Mouse (Mus musculus) lung, embryonic 14.5 days (tissue): ENCODE data around the gene Prkcz. TPM values are rescaled to one million over a fixed set of nuclear protein-coding genes. Genes with fewer than 3 reads are reported as not detected.

Experiments
- ATAC-seq: fragments of 200-750 bp; cut with Nextera tagmentation; 2 replicates; pipeline ENCODE4 v1.8.0; 2017; ENCODE audit warnings: mild to moderate bottlenecking, moderate TSS enrichment, moderate library complexity; ENCODE audit not compliant: insufficient read depth
- DNase-seq: peaks from one replicate; pipeline ENCODE4 v3.0.0-alpha.2; 2015
- H3K27ac ChIP-seq: fragments of 300-500 bp; sonication (generic); 2 replicates; pipeline ENCODE4 v1.5.1; 2014; ENCODE audit warnings: low read depth, mild to moderate bottlenecking, moderate library complexity
- H3K27me3 ChIP-seq: fragments of 300-500 bp; sonication (generic); 2 replicates; pipeline ENCODE4 v1.6.1; 2014; ENCODE audit warnings: low read length, control low read depth; ENCODE audit not compliant: insufficient read depth
- H3K36me3 ChIP-seq: fragments of 300-500 bp; sonication (generic); 2 replicates; pipeline ENCODE4 v1.6.1; 2014; ENCODE audit warnings: control low read depth; ENCODE audit not compliant: insufficient read depth
- H3K4me1 ChIP-seq: fragments of 300-500 bp; sonication (generic); 2 replicates; pipeline ENCODE4 v1.6.1; 2014; ENCODE audit warnings: antibody characterized with exemption, control low read depth; ENCODE audit not compliant: insufficient read depth
- H3K4me2 ChIP-seq: fragments of 300-500 bp; sonication (generic); 2 replicates; pipeline ENCODE4 v1.6.1; 2014; ENCODE audit warnings: mild to moderate bottlenecking
- H3K4me3 ChIP-seq: fragments of 300-500 bp; sonication (generic); 2 replicates; pipeline ENCODE4 v1.5.1; 2014; ENCODE audit warnings: low read depth, low read length
- H3K9ac ChIP-seq: fragments of 300-500 bp; sonication (generic); 2 replicates; pipeline ENCODE4 v1.6.1; 2014
- H3K9me3 ChIP-seq: fragments of 300-500 bp; sonication (generic); 2 replicates; pipeline ENCODE4 v1.6.1; 2016; ENCODE audit warnings: low read depth, low read length, control low read depth
- CTCF ChIP-seq: IDR thresholded peaks from 2 replicates; pipeline ENCODE4 v1.5.1; 2016; ENCODE audit warnings: antibody characterized with exemption, low read depth
- WGBS: fragments of 180-500 bp; shearing (Covaris S2); extraction: QIAGEN DNeasy Blood & Tissue Kit; methylation state at CpG from one replicate; pipeline ENCODE4 v1.1.7; 2014; 5-methylcytosine and 5-hydroxymethylcytosine counted together
- polyA plus RNA-seq: library from polyadenylated mRNA; unstranded; fragments of >200 nt; fragmentation: Nextera tagmentation; extraction: Ambion mirVana; gene quantifications from 2 replicates; pipeline ENCODE4 v1.2.1, GENCODE M21; 2014

The Prkcz gene
- polyA plus RNA-seq, 1 experiment from 2014 or later: 12.7 TPM

DNA sequence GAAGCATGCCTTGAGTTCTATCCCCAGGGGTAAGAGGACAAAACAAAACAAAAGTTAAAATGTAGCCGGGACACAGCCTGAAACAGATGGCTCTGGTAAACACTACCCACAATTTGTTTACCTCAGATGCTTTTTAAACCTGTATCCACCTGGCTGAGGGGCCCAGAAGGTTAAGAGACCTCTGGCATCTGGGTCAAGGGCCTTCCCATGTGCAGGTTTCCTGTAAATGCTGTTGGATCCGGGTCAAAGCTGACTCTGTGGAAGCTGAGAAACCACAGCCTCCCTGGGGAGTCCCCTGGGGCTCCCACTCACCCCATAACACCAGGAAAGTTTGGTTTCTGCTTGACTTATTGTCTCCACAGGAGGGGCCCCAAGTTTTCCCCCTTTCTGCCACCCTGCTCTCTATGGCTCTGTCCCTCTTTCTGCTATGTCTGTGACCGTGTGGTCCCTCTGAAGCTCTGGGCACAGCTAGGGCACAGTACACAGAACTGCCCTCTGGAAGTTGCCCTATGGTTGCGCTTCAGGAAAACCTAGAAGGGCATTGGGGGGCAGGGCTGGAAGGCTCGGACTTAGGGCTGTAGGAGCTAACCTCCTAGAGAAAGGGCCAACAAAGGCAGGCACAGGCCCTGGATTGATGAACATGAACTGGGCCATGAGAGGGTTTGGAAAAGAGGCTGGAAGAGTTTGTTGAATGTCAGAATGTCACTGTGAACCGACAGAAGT, 115.2 kb downstream of the Prkcz start:
- H3K4me2 ChIP-seq: no peak overlapping the region
- H3K27ac ChIP-seq: no peak overlapping the region
- H3K36me3 ChIP-seq: no peaks in the 10 kb centered on the region
- no peak for ATAC-seq
- no peak for DNase-seq
- no peak overlapping the region; the same call in 1 of the 2 replicates for H3K9ac ChIP-seq
- no peak for TF ChIP-seq CTCF
- H3K4me3 ChIP-seq: no peak overlapping the region
- H3K9me3 ChIP-seq: no peaks in the 10 kb centered on the region
- H3K27me3 ChIP-seq: no peaks in the 10 kb centered on the region
- H3K4me1 ChIP-seq: peaks cover 5% of the 10 kb centered on the region
- WGBS: 46% methylated on average over 6 of the region's 6 CpGs

DNA sequence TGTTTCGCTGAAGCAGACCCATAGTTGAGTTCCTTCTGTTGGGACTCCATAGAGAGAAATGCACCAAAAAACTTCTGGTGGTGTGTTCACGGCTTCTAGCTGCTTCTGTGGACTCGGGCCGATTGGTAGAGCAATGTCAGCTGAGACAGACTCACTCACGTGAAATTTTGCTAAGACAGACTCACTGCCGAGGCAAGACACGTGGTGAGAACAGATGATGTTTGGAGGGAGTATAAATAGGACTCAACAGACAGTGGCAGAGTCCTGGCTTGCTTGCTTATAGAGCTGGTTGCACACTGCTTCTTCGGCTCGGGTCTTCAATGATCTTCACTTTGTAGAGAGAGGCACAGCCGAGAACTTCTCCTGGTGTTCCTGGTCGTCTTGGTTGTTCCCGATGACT, 117.9 kb downstream of the Prkcz start:
- H3K4me3 ChIP-seq: no peak overlapping the region
- H3K9ac ChIP-seq: no peak overlapping the region
- DNase-seq: no peak

DNA sequence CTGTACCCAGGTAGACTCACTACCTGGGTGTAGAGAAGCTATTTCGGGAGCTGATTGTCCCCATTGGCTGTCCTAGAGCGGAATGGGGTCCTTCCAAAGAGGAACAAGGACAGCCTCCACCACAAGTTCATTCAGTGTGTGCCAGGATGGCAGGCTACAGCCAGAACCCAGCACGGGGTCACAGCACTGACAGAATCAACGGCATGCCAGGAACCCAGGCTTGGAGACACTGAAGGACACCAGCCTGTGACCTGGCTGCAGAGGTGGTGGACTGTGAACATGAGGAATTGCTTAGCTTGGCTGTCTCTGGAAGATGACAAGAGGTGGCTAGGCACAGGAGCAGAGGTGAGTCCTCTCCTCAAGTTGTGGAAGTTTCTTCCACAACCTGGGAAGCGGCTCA, 118.9 kb downstream of the Prkcz start:
- no peaks in the 10 kb centered on the region for H3K4me1 ChIP-seq

More for the DNA sequence above, 117.9 kb downstream of the Prkcz start:
- Histone ChIP-seq H3K36me3 (no peaks in the 10 kb centered on the region), H3K4me2 (no peak overlapping the region), H3K27ac (no peak overlapping the region), H3K4me1 (no peaks in the 10 kb centered on the region), H3K9me3 (no peaks in the 10 kb centered on the region), H3K27me3 (no peaks in the 10 kb centered on the region)
- no peak for ATAC-seq
- WGBS: 82% methylated on average over 12 of the region's 12 CpGs
- TF ChIP-seq CTCF: no peak

DNA sequence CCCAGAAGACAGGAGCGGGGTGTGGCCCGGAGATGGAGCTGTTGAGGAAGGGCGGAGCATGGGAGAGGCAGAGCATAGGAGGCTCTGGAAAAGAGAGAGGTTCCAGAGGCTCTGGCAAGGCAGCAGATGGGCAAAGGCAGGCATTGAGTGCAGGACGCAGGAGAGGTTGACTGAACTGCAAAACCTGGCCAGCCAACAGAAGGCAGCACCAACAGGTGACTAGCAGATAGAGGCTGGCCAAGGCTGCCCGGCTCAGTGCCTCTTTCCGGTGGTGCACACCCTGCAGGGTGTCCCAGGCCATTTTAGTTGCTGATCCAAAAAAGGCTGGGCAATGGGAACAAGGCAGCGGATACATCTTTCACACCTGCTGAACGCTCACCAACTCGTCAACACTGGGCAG, 119.4 kb downstream of the Prkcz start:
- Histone ChIP-seq H3K4me3 (no peak overlapping the region), H3K4me2 (no peak overlapping the region), H3K4me1 (no peaks in the 10 kb centered on the region), H3K9me3 (no peaks in the 10 kb centered on the region), H3K27me3 (no peaks in the 10 kb centered on the region), H3K27ac (no peak overlapping the region), H3K9ac (no peak overlapping the region), H3K36me3 (no peaks in the 10 kb centered on the region)
- no peak for DNase-seq
- TF ChIP-seq CTCF: no peak
- 74% methylated on average over 9 of the region's 9 CpGs for WGBS
- no peak for ATAC-seq

More for the DNA sequence above, 118.9 kb downstream of the Prkcz start:
- H3K4me3 ChIP-seq: no peak overlapping the region
- H3K27me3 ChIP-seq: no peaks in the 10 kb centered on the region
- 83% methylated on average over 5 of the region's 5 CpGs for WGBS
- no peaks in the 10 kb centered on the region for H3K9me3 ChIP-seq
- H3K4me2 ChIP-seq: no peak overlapping the region
- TF ChIP-seq CTCF: no peak
- H3K9ac ChIP-seq: no peak overlapping the region
- H3K36me3 ChIP-seq: no peaks in the 10 kb centered on the region
- ATAC-seq (no peak), DNase-seq (no peak)
- no peak overlapping the region for H3K27ac ChIP-seq

DNA sequence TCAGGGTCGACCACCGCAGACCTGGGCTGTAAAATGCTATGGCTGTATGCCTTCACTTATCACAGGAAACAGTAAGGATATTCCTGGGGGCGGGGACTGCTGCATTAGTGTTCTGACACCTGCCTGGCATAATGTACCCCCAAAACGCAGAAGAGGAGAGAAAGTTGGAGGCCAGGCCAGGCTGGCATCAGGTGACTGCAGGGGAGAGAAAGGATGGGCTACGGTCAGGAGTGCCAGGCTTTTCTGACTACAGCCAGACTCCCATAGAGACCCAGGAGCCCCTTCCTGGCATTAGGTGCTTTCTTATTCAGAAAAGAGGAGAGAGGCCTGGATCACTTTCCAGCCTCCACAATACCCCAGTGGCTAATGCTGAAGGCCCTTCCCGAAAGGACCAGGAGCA, 121.7 kb downstream of the Prkcz start:
- H3K36me3 ChIP-seq: no peaks in the 10 kb centered on the region
- no peak for ATAC-seq
- peaks cover 22% of the 10 kb centered on the region for H3K4me1 ChIP-seq
- H3K4me3 ChIP-seq: no peak overlapping the region
- H3K27me3 ChIP-seq: no peaks in the 10 kb centered on the region
- no peak for DNase-seq
- no peak overlapping the region for H3K9ac ChIP-seq
- no peaks in the 10 kb centered on the region for H3K9me3 ChIP-seq
- 58% methylated on average over 6 of the region's 6 CpGs for WGBS
- H3K27ac ChIP-seq: no peak overlapping the region
- TF ChIP-seq CTCF: no peak
- H3K4me2 ChIP-seq: no peak overlapping the region

DNA sequence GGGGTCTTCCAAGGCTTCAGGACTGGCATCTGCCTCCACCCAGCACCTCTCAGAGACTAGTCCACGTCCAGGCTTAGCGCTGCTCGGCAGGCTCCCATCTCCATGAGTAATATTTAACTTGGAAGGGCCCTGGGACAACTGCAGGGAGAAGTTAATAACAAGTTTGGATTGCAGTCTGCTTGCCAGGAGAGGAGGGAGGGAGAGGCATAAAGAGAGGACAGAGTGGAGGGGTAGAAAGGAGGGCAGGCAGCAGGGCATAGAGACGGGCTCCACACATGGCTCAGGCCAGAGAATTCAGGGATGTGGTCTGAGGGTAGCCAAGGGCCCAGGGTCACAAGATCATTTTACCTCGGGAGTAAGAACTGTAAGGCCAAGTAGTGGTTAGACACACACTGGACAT, 122.9 kb downstream of the Prkcz start:
- peak overlapping the region; percentile 99 for H3K27ac ChIP-seq
- H3K4me3 ChIP-seq: no peak overlapping the region
- no peak for TF ChIP-seq CTCF
- no peaks in the 10 kb centered on the region for H3K27me3 ChIP-seq
- H3K4me1 ChIP-seq: peaks cover 34% of the 10 kb centered on the region
- peak; percentile 41 for DNase-seq
- H3K36me3 ChIP-seq: no peaks in the 10 kb centered on the region
- 50% methylated on average over 5 of the region's 5 CpGs for WGBS
- H3K9ac ChIP-seq: no peak overlapping the region
- no peak overlapping the region for H3K4me2 ChIP-seq
- H3K9me3 ChIP-seq: no peaks in the 10 kb centered on the region
- ATAC-seq: no peak

DNA sequence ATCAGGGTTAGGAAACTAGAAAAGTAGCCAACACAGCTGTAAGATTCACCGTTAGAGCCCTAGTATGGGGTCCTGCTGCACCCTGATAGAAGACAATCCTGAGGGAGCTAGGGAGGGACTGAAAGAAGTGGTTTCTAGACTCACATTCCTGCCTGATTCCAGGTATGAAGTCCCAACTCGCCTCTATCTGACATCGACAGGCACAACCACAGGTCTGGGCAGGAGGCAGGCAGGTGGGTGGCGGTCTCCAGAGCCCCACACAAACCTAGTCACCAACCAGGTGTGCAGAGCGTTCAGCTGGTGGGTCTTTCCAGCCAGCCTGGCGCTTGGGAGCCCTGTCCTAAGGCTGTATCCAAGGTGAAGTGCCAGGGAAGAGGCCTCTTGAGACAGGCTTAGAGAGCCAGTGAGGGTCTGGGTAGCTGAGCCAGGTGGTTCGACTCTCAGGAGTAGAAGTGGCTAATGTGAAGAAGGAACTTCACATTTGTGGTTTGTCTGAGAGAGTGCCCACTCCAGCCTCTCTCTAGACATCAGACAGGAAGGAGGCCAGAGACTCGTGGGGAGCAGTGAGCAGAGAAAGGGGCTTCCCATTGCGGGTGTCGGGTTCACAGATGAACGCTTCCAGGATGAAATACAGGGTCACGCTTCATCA, 124.3 kb downstream of the Prkcz start:
- Histone ChIP-seq H3K27ac (peak overlapping the region; percentile 99), H3K27me3 (no peaks in the 10 kb centered on the region), H3K4me1 (peaks cover 36% of the 10 kb centered on the region), H3K4me3 (no peak overlapping the region), H3K36me3 (no peaks in the 10 kb centered on the region), H3K4me2 (no peak overlapping the region), H3K9me3 (no peaks in the 10 kb centered on the region), H3K9ac (no peak overlapping the region; the same call in 1 of the 2 replicates)
- WGBS: 62% methylated on average over 12 of the region's 12 CpGs
- ATAC-seq: no peak
- no peak for TF ChIP-seq CTCF
- peak; percentile 62 for DNase-seq
